Mouse (Mus musculus) colon, adult 2 months (tissue): Measurements from ENCODE around the gene Gm28305. TPM values are rescaled to one million over a fixed set of nuclear protein-coding genes. Genes with fewer than 3 reads are reported as not detected.

Experiments used
- polyA plus RNA-seq: library from polyadenylated mRNA; depleted of rRNA; stranded (reverse); fragments of >200 nt; gene quantifications from 2 replicates; pipeline ENCODE4 v1.2.3, GENCODE M21; 2012; rRNA removed

The Gm28305 gene
- polyA plus RNA-seq: not detected in 2 replicates

DNA sequence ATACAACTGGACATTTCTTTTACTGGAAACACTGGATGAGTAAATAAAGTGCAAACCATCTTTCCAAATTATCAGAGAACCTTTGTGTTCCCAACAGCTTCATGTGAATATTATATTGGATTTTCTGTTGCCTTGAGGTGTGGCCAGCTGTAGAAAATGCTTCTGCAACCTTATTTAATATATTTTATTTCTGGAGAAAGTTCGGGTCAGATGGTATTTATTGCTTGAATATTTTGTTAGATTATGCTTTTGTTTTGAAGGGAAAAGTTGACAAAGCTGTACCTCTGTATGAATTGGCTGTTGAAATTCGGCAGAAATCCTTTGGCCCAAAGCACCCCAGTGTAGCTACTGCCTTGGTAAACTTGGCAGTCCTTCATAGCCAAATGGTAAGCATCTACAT lies at the start of gene Gm28305:
TSS of gene Gm28305 (plus strand) at position 301 of the 400 bp plus-strand sequence.

DNA sequence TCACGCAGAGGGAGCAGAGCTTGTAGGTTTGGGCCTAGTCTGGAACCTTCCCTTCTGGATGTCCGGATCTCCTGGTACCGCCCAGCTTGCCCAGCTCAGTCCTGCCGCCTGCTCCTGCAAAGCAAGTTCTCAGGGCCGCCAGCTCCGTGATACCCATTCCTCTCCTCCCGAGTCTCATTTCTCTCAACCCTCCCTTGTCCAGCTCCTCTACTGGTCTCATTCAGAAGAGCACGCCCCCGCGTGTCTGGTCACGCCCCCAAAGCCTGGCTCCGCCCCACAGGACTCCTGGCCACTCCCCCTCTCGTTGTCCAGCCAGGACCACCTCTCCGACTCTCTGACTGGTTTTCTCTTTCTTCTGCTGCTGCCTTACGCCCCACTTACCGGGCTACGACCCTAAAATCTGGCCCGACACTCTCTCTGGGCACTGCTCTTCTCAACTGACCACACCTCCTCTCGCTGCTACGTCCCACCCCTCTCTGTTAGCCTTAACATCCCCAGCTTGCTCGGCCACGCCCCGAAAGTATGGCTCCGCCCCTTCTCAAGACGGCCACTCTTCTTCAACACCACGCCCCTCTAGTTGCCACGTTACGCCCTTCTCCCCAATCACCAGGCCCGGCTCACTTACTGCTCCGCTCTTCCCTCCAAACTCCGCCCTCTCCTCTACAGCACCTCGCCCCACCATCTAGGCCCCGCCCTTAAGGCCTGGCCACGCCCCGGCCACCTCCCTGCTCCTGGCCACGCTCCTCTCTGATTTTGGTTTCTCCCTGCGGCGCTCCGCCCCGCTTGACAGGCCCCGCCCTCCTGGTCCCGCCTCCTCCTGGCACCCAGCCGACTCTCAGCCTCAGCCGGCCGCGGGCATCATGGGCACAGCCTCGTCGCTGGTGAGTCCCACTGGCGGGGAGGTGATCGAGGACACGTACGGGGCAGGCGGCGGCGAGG lies 38.3 kb upstream of the Gm28305 start, which contains the start of gene Nphp3:
TSS of gene Nphp3 (plus strand) at position 624 of the 939 bp plus-strand sequence.

DNA sequence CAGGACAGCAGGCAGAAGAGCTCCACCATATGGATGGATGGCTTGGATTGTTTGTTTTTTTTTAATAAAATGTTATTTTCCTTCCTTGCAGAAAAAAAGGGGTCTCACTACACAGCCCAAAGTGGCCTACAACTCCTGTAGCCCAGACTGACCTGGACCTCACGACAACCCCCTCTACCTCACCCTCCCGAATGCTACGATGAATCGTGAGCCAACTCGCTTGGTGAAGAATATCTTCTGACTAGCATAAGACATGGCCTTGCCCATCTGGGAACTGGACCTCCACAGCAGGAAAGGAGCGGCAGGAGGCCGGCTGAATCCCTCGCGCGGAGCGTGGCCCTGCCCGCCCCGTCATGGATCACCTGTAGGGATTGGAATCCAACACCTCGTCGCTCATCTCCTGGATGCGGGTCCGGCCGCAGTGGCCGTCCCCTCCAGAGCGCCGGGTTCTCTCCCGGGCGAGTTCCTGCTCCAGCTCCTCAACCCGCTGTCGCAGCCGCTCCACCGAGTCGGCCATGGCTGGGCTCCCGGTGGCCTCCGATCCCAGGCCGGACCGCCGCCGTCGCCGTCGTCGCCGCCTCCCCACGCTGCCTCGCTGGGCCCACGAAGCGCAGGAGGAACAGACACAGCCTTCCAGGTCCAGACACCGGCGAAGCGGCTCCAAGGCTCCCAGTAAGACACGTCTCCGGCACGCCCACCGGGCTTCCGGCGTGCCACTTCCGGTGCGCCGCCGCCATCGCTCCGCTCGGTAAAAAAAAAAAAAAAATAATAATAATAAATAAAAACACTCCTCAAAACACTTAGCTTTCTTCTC lies 22.2 kb downstream of the Gm28305 start, which contains the start of gene Uba5:
TSS of gene Uba5 (minus strand) at position 705 of the 814 bp plus-strand sequence.

DNA sequence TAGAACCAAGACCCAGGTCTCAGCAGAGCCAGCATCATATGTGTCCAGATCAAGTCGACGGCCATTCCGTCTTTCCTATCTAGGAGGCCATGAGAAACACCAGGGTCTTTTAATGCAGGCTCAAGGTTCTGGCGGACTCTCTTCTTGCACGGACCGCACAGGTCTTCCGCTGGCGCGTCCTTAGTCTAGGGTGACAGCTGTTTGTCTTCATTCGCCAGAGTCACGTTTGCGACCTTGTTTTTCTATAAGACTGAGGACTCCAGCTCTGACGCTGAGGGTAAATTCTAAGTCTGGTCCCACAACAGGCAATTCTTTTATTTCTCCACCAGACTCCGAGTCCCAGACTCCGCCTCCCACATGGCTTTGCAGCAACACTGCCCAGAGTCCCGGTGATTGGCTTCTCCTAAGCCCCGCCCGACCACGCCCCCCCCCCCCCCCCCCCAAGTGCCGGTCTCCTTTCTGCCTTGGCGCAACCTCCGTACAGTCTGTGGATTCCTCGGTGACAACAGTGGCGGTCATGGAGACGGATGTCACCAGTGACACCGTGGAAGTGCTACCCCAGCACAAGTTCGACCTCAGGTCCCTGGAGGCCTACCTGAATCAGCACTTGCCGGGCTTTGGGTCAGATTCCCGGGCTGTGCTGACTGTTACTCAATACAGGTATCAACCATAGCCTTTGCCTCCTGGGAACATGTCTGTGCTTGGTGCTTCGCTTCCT lies 22.9 kb downstream of the Gm28305 start, which contains the start of gene Acad11:
TSS of gene Acad11 (plus strand) at position 134 of the 718 bp plus-strand sequence.

Other genes starting within 250 kb of the Gm28305 start
- gene Nphp3, start 38.1 kb upstream of the Gm28305 start, polyA plus RNA-seq: 6.0 and 6.1 TPM in 2 replicates
- 13.5 and 14.5 TPM in 2 replicates for gene Uba5, start 22.5 kb downstream of the Gm28305 start, polyA plus RNA-seq
- gene Acad11, start 22.7 kb downstream of the Gm28305 start, polyA plus RNA-seq: 71.6 and 74.9 TPM in 2 replicates
- 10.0 and 11.5 TPM in 2 replicates for gene Ackr4, start 86.3 kb downstream of the Gm28305 start, polyA plus RNA-seq
- gene Dnajc13, start 222.3 kb downstream of the Gm28305 start, polyA plus RNA-seq: 31.8 and 41.8 TPM in 2 replicates